Mouse (Mus musculus) midbrain, postnatal 0 days (tissue): ENCODE measurements around the gene Acot13. TPM values are rescaled to one million over a fixed set of nuclear protein-coding genes. Genes with fewer than 3 reads are reported as not detected.
"Not testable (repeated sequence)": the region's sequence is repeated elsewhere in the genome, so short reads cannot be mapped to it uniquely, and the experiment has no call there.

Source experiments
- ATAC-seq: fragments of 200-750 bp; cut with Nextera tagmentation; 2 replicates; pipeline ENCODE4 v1.8.0; 2017; ENCODE audit warnings: moderate number of reproducible peaks, mild to moderate bottlenecking, moderate TSS enrichment, moderate library complexity; ENCODE audit not compliant: low FRiP score
- DNase-seq: peaks from one replicate; pipeline ENCODE4 v3.0.0-alpha.2; 2015; ENCODE audit warnings: low spot score
- H3K27ac ChIP-seq: fragments of 300-500 bp; sonication (generic); 2 replicates; pipeline ENCODE4 v1.5.1; 2014; ENCODE audit warnings: low read depth, mild to moderate bottlenecking, low read length, mixed read lengths
- H3K27me3 ChIP-seq: fragments of 300-500 bp; sonication (generic); 2 replicates; pipeline ENCODE4 v1.6.1; 2014; ENCODE audit warnings: low read length, control low read depth, mixed read lengths; ENCODE audit not compliant: insufficient read depth
- H3K36me3 ChIP-seq: fragments of 300-500 bp; sonication (generic); 2 replicates; pipeline ENCODE4 v1.6.1; 2014; ENCODE audit warnings: low read length, control low read depth, mixed read lengths; ENCODE audit not compliant: insufficient read depth
- H3K4me1 ChIP-seq: fragments of 300-500 bp; sonication (generic); 2 replicates; pipeline ENCODE4 v1.6.1; 2014; ENCODE audit warnings: mild to moderate bottlenecking, control low read depth, antibody characterized with exemption, low read length, mixed read lengths; ENCODE audit not compliant: insufficient read depth
- H3K4me2 ChIP-seq: fragments of 300-500 bp; sonication (generic); 2 replicates; pipeline ENCODE4 v1.6.1; 2014; ENCODE audit warnings: low read depth, mild to moderate bottlenecking, low read length, mixed read lengths; ENCODE audit not compliant: poor library complexity, severe bottlenecking
- H3K4me3 ChIP-seq: fragments of 300-500 bp; sonication (generic); 2 replicates; pipeline ENCODE4 v1.5.1; 2014; ENCODE audit warnings: low read depth, mild to moderate bottlenecking, low read length, moderate library complexity
- H3K9ac ChIP-seq: fragments of 300-500 bp; sonication (generic); replicated peaks from 2 replicates; pipeline ENCODE4 v1.6.1; 2014; ENCODE audit warnings: mild to moderate bottlenecking, low read length, moderate library complexity, mixed read lengths; ENCODE audit not compliant: poor library complexity, severe bottlenecking
- H3K9me3 ChIP-seq: fragments of 300-500 bp; sonication (generic); 2 replicates; pipeline ENCODE4 v1.6.1; 2016; ENCODE audit warnings: low read length, control low read depth
- CTCF ChIP-seq: IDR thresholded peaks from 2 replicates; pipeline ENCODE4 v1.5.1; 2016; ENCODE audit warnings: antibody characterized with exemption, mild to moderate bottlenecking
- WGBS: fragments of 180-500 bp; shearing (Covaris S2); extraction: QIAGEN DNeasy Blood & Tissue Kit; methylation state at CpG from one replicate; pipeline ENCODE4 v1.1.7; 2014; 5-methylcytosine and 5-hydroxymethylcytosine counted together
- polyA plus RNA-seq: library from polyadenylated mRNA; unstranded; fragments of >200 nt; fragmentation: Nextera tagmentation; extraction: Ambion mirVana; gene quantifications from 2 replicates; pipeline ENCODE4 v1.2.1, GENCODE M21; 2015
- total RNA-seq: library from RNA; depleted of rRNA; stranded (reverse); fragments of >200 nt; gene quantifications from 2 replicates; pipeline ENCODE4 v1.2.3, GENCODE M21; 2014

The Acot13 gene
- total and polyA plus RNA-seq, 2 experiments from 2014 or later, result 25.4 to 67.1 TPM

DNA sequence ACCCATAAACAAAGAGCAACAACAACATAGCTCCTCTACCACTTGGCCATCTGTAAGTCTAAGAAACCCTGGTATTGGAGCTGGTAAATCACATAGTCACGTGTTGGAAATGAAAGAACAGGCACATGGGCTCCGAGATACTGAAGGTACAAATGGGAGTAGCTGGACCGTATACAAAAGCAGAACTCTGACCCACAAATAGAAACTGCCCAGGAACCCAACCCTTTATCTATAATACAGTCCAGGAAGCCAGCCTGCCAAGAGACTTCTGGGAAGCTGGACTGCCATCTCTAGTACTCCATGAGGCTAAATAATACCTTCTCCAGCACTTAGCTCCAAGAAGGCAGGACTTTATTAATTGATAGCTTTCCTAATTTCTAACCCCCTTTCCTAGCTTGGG lies 21.2 kb upstream of the Acot13 start:
- Histone ChIP-seq H3K4me3 (no peak overlapping the region), H3K27me3 (no peaks in the 10 kb centered on the region), H3K27ac (no peak overlapping the region), H3K4me1 (no peaks in the 10 kb centered on the region), H3K9ac (no peak overlapping the region), H3K9me3 (no peaks in the 10 kb centered on the region), H3K4me2 (no peak overlapping the region), H3K36me3 (peaks cover 7% of the 10 kb centered on the region)
- DNase-seq (no peak), ATAC-seq (no peak)
- TF ChIP-seq CTCF, result no peak
- 82% methylated on average over 3 of the region's 3 CpGs for WGBS

- Histone ChIP-seq H3K27me3 (no peaks in the 10 kb centered on the region), H3K36me3 (peaks cover 4% of the 10 kb centered on the region), H3K4me3 (no peak overlapping the region), H3K4me1 (no peaks in the 10 kb centered on the region), H3K9me3 (no peaks in the 10 kb centered on the region), H3K27ac (no peak overlapping the region), H3K4me2 (no peak overlapping the region), H3K9ac (no peak overlapping the region)
- TF ChIP-seq CTCF, result no peak
- DNase-seq (no peak), ATAC-seq (no peak)
- WGBS, result 84% methylated on average over 2 of the region's 2 CpGs
These were observed 20.6 kb upstream of the Acot13 start for GRCm38 (mm10) chr13:24851989-24852388.

- Histone ChIP-seq H3K27me3 (no peaks in the 10 kb centered on the region), H3K9me3 (no peaks in the 10 kb centered on the region), H3K4me1 (no peaks in the 10 kb centered on the region), H3K27ac (no peak overlapping the region), H3K9ac (no peak overlapping the region), H3K4me2 (no peak overlapping the region), H3K4me3 (no peak overlapping the region), H3K36me3 (no peaks in the 10 kb centered on the region)
- DNase-seq (no peak), ATAC-seq (no peak)
- 85% methylated on average over 4 of the region's 4 CpGs for WGBS
- no peak for TF ChIP-seq CTCF
These were observed 18.0 kb upstream of the Acot13 start for GRCm38 (mm10) chr13:24849318-24849717.

- H3K4me1 ChIP-seq, result no peaks in the 10 kb centered on the region
- DNase-seq (peak; percentile 62), ATAC-seq (peak; percentile 84)
- H3K27me3 ChIP-seq, result no peaks in the 10 kb centered on the region
- H3K36me3 ChIP-seq, result no peaks in the 10 kb centered on the region; the same call in 1 of the 2 replicates
- WGBS, result 8% methylated on average over 40 of the region's 40 CpGs
- H3K4me3 ChIP-seq, result peak within 1 kb of the TSS; percentile 58
- peak within 1 kb of the TSS; percentile 44 for H3K9ac ChIP-seq
- peak within 1 kb of the TSS; percentile 69 for H3K4me2 ChIP-seq
- peak within 1 kb of the TSS; percentile 57; the same call in 1 of the 2 replicates for H3K27ac ChIP-seq
- no peaks in the 10 kb centered on the region for H3K9me3 ChIP-seq
- no peak for TF ChIP-seq CTCF
These were observed 13.9 kb upstream of the Acot13 start, which contains the start of gene D130043K22Rik for GRCm38 (mm10) chr13:24844983-24845955. Gene D130043K22Rik, plus strand, starts transcription at chr13:24845135.

- WGBS, result 93% methylated on average over 3 of the region's 3 CpGs
- Histone ChIP-seq H3K9me3 (no peaks in the 10 kb centered on the region), H3K36me3 (no peaks in the 10 kb centered on the region; the same call in 1 of the 2 replicates), H3K4me2 (no peak overlapping the region), H3K4me1 (no peaks in the 10 kb centered on the region), H3K9ac (no peak overlapping the region), H3K27ac (no peak overlapping the region), H3K27me3 (no peaks in the 10 kb centered on the region), H3K4me3 (no peak overlapping the region)
- no peak for TF ChIP-seq CTCF
- ATAC-seq, result no peak
- no peak for DNase-seq
These were observed 10.4 kb upstream of the Acot13 start for GRCm38 (mm10) chr13:24841702-24842101.

GRCm38 (mm10) chr13:24839831-24840230 lies 8.5 kb upstream of the Acot13 start:
- Histone ChIP-seq H3K4me1 (no peaks in the 10 kb centered on the region), H3K9me3 (no peaks in the 10 kb centered on the region), H3K4me2 (no peak overlapping the region), H3K36me3 (no peaks in the 10 kb centered on the region; the same call in 1 of the 2 replicates), H3K9ac (no peak overlapping the region), H3K27ac (no peak overlapping the region), H3K4me3 (no peak overlapping the region), H3K27me3 (no peaks in the 10 kb centered on the region)
- no peak for TF ChIP-seq CTCF
- DNase-seq (no peak), ATAC-seq (no peak)
- WGBS, result 90% methylated on average over 3 of the region's 3 CpGs

DNA sequence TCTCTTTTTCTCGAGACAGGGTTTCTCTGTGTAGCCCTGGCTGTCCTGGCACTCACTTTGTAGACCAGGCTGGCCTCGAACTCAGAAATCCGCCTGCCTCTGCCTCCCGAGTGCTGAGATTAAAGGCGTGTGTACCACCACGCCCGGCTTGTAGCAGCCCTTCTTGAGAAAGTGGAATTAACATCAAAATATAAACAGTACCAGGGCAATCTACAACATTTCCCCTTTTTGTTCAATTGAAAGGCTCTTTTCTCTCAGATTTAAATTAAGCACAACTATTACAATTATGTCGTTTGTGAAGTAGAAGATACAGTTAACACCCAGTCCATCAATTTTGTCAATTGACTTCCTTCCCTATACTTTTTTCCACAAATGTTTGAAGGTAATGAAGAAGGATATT lies 6.4 kb upstream of the Acot13 start:
- WGBS, result 94% methylated on average over 8 of the region's 8 CpGs
- H3K36me3 ChIP-seq, H3K9ac ChIP-seq, H3K27me3 ChIP-seq, DNase-seq, H3K4me1 ChIP-seq, H3K27ac ChIP-seq, H3K9me3 ChIP-seq, H3K4me3 ChIP-seq, H3K4me2 ChIP-seq, ATAC-seq: not testable (repeated sequence)
